Mouse (Mus musculus) telencephalon, adult 2 months (tissue): ENCODE measurements at regions not wholly inside any gene's neighbourhood (a gene's known extent, or its start where the extent isn't known, plus 50 kb on each side); places are given as distances from the start of the nearest gene placed in this dataset.
A peak's percentile ranks its signal among the peaks of the same experiment; 100 is the strongest.

Experiments
- DNase-seq: peaks from one replicate; pipeline ENCODE4 v3.0.0-alpha.2; 2011; ENCODE audit warnings: low read depth, low spot score

DNA sequence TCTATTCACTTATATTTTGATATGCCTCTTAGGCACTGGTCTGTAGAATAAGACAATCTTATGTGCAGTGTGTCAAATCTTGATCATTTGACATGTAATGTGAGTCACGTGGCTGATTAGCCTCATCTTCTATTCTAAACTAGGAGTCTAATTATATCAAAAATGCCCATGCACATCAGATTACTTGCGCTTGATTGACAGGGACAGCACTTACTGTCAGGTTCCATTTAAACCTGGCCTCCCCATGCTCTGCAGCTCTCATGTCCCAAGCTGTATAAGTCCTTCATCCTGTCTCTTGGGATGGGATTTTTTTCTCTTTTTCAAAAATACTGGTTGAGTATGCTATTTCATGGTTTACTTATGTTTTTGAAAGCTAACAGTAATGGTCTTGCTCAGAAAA, 425.7 kb downstream of the Epha5 start:
- DNase-seq, result no peak

GRCm38 (mm10) chr5:83990679-83991498, 426.3 kb downstream of the Epha5 start:
- DNase-seq, result peak; percentile 6

- DNase-seq, result no peak
Observed at GRCm38 (mm10) chr5:83961573-83961972, 455.6 kb downstream of the Epha5 start.

DNA sequence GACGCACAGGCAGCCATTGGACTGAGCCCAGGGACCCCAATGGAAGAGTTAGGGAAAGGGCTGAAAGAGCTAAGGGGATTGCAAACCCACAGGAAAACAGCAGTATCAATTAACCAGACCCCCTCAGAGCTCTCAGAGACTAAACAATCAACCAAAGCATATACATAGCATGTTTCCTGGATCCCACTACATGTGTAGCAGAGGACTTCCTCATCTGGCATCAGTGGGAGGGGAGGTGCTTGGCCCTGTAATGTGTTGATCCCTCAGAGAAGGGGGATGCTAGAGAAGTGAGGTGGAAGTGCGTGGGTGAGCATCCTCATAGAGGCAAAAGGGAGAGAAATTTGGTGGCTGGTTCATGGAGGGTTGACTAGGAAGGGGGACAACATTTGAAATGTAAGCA, 458.4 kb downstream of the Epha5 start:
- DNase-seq, result no peak

DNA sequence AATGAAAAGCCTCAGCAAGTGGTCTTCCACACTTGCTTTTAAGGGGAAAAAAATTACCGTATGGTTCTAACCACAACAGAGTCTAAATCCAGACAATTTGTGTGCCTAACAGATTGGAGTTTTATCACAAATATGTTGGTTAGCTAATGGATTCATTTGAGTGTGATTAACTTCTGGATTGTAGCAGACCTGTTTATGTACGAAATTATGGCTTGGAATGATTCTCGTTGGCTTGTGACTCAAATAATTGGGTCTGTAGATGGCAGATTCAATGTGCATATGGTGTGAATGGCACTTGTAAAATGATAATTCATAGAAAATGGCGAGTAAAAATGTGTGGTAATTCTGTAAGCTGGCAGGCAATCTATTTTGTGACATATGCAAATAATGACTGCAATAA, 459.0 kb downstream of the Epha5 start:
- DNase-seq, result no peak
